Comparison of ENCODE assay signal across 8 mouse cellular contexts in the genomic region with DNA sequence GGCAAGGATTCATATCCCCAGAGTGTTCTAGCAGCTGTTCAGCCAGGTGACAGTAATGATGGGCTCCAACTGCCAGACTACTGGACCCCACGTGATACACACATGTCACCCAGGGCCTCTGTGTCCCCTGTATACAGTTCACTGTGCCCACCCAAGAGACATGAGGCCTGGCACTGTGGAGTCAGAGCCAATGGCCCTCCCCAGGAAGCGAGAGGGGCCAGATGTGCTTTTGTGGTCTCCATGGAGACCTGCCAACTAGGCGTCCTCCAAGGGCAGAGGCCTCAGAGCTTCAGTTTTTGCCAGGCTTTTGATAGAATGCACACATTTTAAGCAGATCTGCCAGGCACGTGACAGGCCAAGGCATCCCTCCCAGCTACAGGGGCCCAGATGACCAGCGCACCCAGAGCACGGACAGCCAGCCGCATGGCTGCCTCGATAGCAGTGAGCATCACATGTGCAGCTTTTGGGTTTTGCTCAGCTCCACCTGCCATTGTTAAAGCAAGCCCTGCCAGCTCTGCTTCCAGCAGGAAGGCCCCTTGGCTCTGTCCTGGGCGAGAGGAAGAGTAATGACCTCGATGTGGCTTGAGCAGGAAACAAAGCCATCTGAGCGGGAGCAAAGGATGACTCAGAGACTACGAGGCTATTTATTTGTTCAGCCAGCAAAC.
A peak's percentile ranks its signal among the peaks of the same experiment; 100 is the strongest.
DNase-seq lines count a peak whose midpoint lies in the region; ATAC-seq and TF ChIP-seq lines count a peak whose summit lies in the region.

No protein-coding gene starts in this region.

- no peak overlapping the region for H3K9ac ChIP-seq in lung, embryonic 14.5 days
- no peak overlapping the region for H3K9ac ChIP-seq in intestine, embryonic 15.5 days

- H3K4me3 ChIP-seq in lung, embryonic 14.5 days (ENCODE audit: low read depth, low read length), result no peak overlapping the region
- no peak overlapping the region for H3K4me3 ChIP-seq in gastrocnemius, adult 2 months
- no peak overlapping the region for H3K4me3 ChIP-seq in intestine, embryonic 15.5 days (replicated peaks)
- H3K4me3 ChIP-seq in macrophage (ENCODE audit: inconsistent target), result no peak overlapping the region

- no peak for TF ChIP-seq CTCF in lung, embryonic 14.5 days (IDR thresholded peaks at IDR 0.05; ENCODE audit: low read depth)
- TF ChIP-seq CTCF in gastrocnemius, adult 2 months (IDR thresholded peaks at IDR 0.05), result no peak

- H3K4me2 ChIP-seq in lung, embryonic 14.5 days, result no peak overlapping the region
- no peak overlapping the region for H3K4me2 ChIP-seq in intestine, embryonic 15.5 days (replicated peaks)

- H3K27me3 ChIP-seq in lung, embryonic 14.5 days (ENCODE audit: insufficient read depth, low read length), result peaks cover 7% of the 10 kb centered on the region; the same call in 1 of the 2 replicates
- no peaks in the 10 kb centered on the region for H3K27me3 ChIP-seq in intestine, embryonic 15.5 days (replicated peaks)

- H3K36me3 ChIP-seq in lung, embryonic 14.5 days (ENCODE audit: insufficient read depth), result no peaks in the 10 kb centered on the region
- no peaks in the 10 kb centered on the region for H3K36me3 ChIP-seq in intestine, embryonic 15.5 days
- no peaks in the 10 kb centered on the region for H3K36me3 ChIP-seq in macrophage (ENCODE audit: inconsistent target)

- intact Hi-C loops in gastrocnemius, adult 2 months (cut with DNase I), result no loop called here

- H3K9me3 ChIP-seq in lung, embryonic 14.5 days (ENCODE audit: low read depth, low read length), result no peaks in the 10 kb centered on the region
- H3K9me3 ChIP-seq in intestine, embryonic 15.5 days, result no peaks in the 10 kb centered on the region

- WGBS in lung, embryonic 14.5 days, result 35% methylated on average over 12 of the region's 12 CpGs
- WGBS in intestine, embryonic 15.5 days, result 44% methylated on average over 12 of the region's 12 CpGs
- 29% methylated on average over 11 of the region's 12 CpGs for WGBS in macrophage (ENCODE audit: missing documents)

- no peak overlapping the region for H3K27ac ChIP-seq in lung, embryonic 14.5 days (ENCODE audit: low read depth)
- H3K27ac ChIP-seq in gastrocnemius, adult 2 months, result peak overlapping the region; percentile 35; the same call in 1 of the 2 replicates
- no peak overlapping the region for H3K27ac ChIP-seq in intestine, embryonic 15.5 days
- H3K27ac ChIP-seq in macrophage, result peak overlapping the region; percentile 50

- H3K4me1 ChIP-seq in lung, embryonic 14.5 days (ENCODE audit: insufficient read depth), result peaks cover 15% of the 10 kb centered on the region
- peaks cover 27% of the 10 kb centered on the region for H3K4me1 ChIP-seq in intestine, embryonic 15.5 days (replicated peaks)

- DNase-seq in lung, embryonic 14.5 days, result peak; percentile 65
- no peak for DNase-seq in lung, postnatal 36 days
- peak; percentile 56 for DNase-seq in gastrocnemius, adult 2 months
- no peak for DNase-seq in spleen, postnatal 14 days (ENCODE audit: low spot score in 2 of 2)
- DNase-seq in spleen, postnatal 4 days (ENCODE audit: low spot score in 2 of 2), result no peak
- DNase-seq in thymus, postnatal 10 days (ENCODE audit: low spot score in 2 of 2), result no peak

- no peaks in the 10 kb centered on the region for H3K79me2 ChIP-seq in macrophage (ENCODE audit: inconsistent target)

- peak; percentile 39; the same call in 1 of the 2 replicates for ATAC-seq in lung, embryonic 14.5 days (ENCODE audit: insufficient read depth)
- 0 out of 2 replicates have a peak, but pooled peaks have one; percentile 29 for ATAC-seq in intestine, embryonic 15.5 days

Comparison
In these comparisons a context has a peak if more than half of its experiments do, and no peak if none do; other contexts are left out.
1. DNase-seq: peak in lung, embryonic 14.5 days (single experiment) and gastrocnemius, adult 2 months (single experiment); none in lung, postnatal 36 days (single experiment), spleen, postnatal 14 days (0 of 2), spleen, postnatal 4 days (0 of 2) and thymus, postnatal 10 days (0 of 2).
2. H3K27ac ChIP-seq: peak in gastrocnemius, adult 2 months (single experiment) and macrophage (single experiment); none in lung, embryonic 14.5 days (single experiment) and intestine, embryonic 15.5 days (single experiment).